ENCODE assay signal across 15 mouse cellular contexts in genomic region chr8:115522527-115522926, GRCm38 (mm10).
DNase-seq lines count a peak whose midpoint lies in the region; ATAC-seq lines count a peak whose summit lies in the region.
"Had no signal": no experiment of that assay in that cellular context is flagged by ENCODE, and none has a peak within 500 bp of the region (broad histone marks: within the 10 kb centered on the region; RNA-seq: fewer than 3 reads in every experiment).

No protein-coding gene starts in this region.

- H3K36me3 ChIP-seq in embryonic facial prominence, embryonic 11.5 days (replicated peaks; ENCODE audit: control insufficient read depth, insufficient read depth, low read depth, low read length) = no peaks in the 10 kb centered on the region
- H3K36me3 ChIP-seq in embryonic facial prominence, embryonic 10.5 days (replicated peaks) = no peaks in the 10 kb centered on the region
- H3K36me3 ChIP-seq: hindbrain, embryonic 12.5 days; midbrain, embryonic 15.5 days; neural tube, embryonic 13.5 days had no signal

- H3K4me1 ChIP-seq in embryonic facial prominence, embryonic 11.5 days (ENCODE audit: control insufficient read depth, insufficient read depth, low read length) = no peaks in the 10 kb centered on the region
- no peaks in the 10 kb centered on the region for H3K4me1 ChIP-seq in embryonic facial prominence, embryonic 10.5 days
- H3K4me1 ChIP-seq: hindbrain, embryonic 12.5 days; midbrain, embryonic 15.5 days; neural tube, embryonic 13.5 days had no signal

- WGBS in embryonic facial prominence, embryonic 11.5 days = 61% methylated on average over 5 of the region's 5 CpGs
- 61% methylated on average over 5 of the region's 5 CpGs for WGBS in embryonic facial prominence, embryonic 10.5 days

- no peak overlapping the region for H3K9ac ChIP-seq in embryonic facial prominence, embryonic 11.5 days (replicated peaks; ENCODE audit: low read length)
- H3K9ac ChIP-seq: hindbrain, embryonic 12.5 days; midbrain, embryonic 15.5 days; neural tube, embryonic 13.5 days had no signal

- DNase-seq in embryonic facial prominence, embryonic 11.5 days (ENCODE audit: low spot score) = peak; percentile 1
- no peak for DNase-seq in embryonic facial prominence, embryonic 10.5 days (ENCODE audit: low spot score)
- peak; percentile 35 for DNase-seq in urinary bladder, postnatal 14 days (ENCODE audit: low spot score)
- DNase-seq in urinary bladder, postnatal 4 days (ENCODE audit: low spot score in 2 of 2) = no peak
- DNase-seq in lung, postnatal 36 days = peak; percentile 54
- no peak for DNase-seq in frontal cortex, postnatal 10 days (ENCODE audit: low spot score in 2 of 2)
- no peak for DNase-seq in right cerebral cortex, postnatal 10 days (ENCODE audit: low spot score in 2 of 2)
- no peak for DNase-seq in layer of hippocampus, postnatal 14 days (ENCODE audit: low spot score in 2 of 2)
- DNase-seq: B cell, adult 2 months; cerebellum, postnatal 10 days had no signal

- H3K27ac ChIP-seq in embryonic facial prominence, embryonic 11.5 days (replicated peaks; ENCODE audit: low read depth, low read length) = no peak overlapping the region
- H3K27ac ChIP-seq in embryonic facial prominence, embryonic 10.5 days (replicated peaks) = no peak overlapping the region
- H3K27ac ChIP-seq: hindbrain, embryonic 12.5 days; layer of hippocampus, adult 2 months; midbrain, embryonic 15.5 days; neural tube, embryonic 13.5 days had no signal

- no peaks in the 10 kb centered on the region for H3K27me3 ChIP-seq in embryonic facial prominence, embryonic 11.5 days (ENCODE audit: control insufficient read depth, insufficient read depth, low read length)
- H3K27me3 ChIP-seq in embryonic facial prominence, embryonic 10.5 days (replicated peaks; ENCODE audit: low read depth, poor library complexity, severe bottlenecking) = no peaks in the 10 kb centered on the region
- H3K27me3 ChIP-seq: hindbrain, embryonic 12.5 days; midbrain, embryonic 15.5 days; neural tube, embryonic 13.5 days had no signal

- H3K9me3 ChIP-seq in embryonic facial prominence, embryonic 11.5 days (replicated peaks; ENCODE audit: control insufficient read depth, low read length) = no peaks in the 10 kb centered on the region
- no peaks in the 10 kb centered on the region for H3K9me3 ChIP-seq in embryonic facial prominence, embryonic 10.5 days
- H3K9me3 ChIP-seq: midbrain, embryonic 15.5 days; neural tube, embryonic 13.5 days had no signal

- no peak for ATAC-seq in embryonic facial prominence, embryonic 11.5 days (replicated peaks; ENCODE audit: insufficient number of reproducible peaks, low FRiP score, low TSS enrichment, low read depth)
- ATAC-seq: midbrain, embryonic 15.5 days had no signal

- H3K4me2 ChIP-seq in embryonic facial prominence, embryonic 11.5 days (ENCODE audit: low read depth, low read length) = no peak overlapping the region
- H3K4me2 ChIP-seq: heart, embryonic 11.5 days; hindbrain, embryonic 12.5 days; midbrain, embryonic 15.5 days; neural tube, embryonic 13.5 days had no signal

- H3K4me3 ChIP-seq in embryonic facial prominence, embryonic 11.5 days (ENCODE audit: low read depth, low read length) = no peak overlapping the region
- no peak overlapping the region for H3K4me3 ChIP-seq in embryonic facial prominence, embryonic 10.5 days
- H3K4me3 ChIP-seq: hindbrain, embryonic 12.5 days; layer of hippocampus, adult 2 months; midbrain, embryonic 15.5 days; neural tube, embryonic 13.5 days had no signal

Comparison
In these comparisons a context has a peak if more than half of its experiments do, and no peak if none do; other contexts are left out.
1. DNase-seq: peak in embryonic facial prominence, embryonic 11.5 days (single experiment), urinary bladder, postnatal 14 days (single experiment) and lung, postnatal 36 days (single experiment); none in embryonic facial prominence, embryonic 10.5 days (single experiment), urinary bladder, postnatal 4 days (0 of 2), frontal cortex, postnatal 10 days (0 of 2), right cerebral cortex, postnatal 10 days (0 of 2) and layer of hippocampus, postnatal 14 days (0 of 2).